ENCODE assay signal across 13 mouse cellular contexts in genomic region chr9:86955720-86956119, GRCm38 (mm10). TPM values are rescaled to one million over a fixed set of nuclear protein-coding genes. Genes with fewer than 3 reads are reported as not detected.
DNase-seq lines count a peak whose midpoint lies in the region; ATAC-seq and TF ChIP-seq lines count a peak whose summit lies in the region.
"Had no signal": no experiment of that assay in that cellular context is flagged by ENCODE, and none has a peak within 500 bp of the region (broad histone marks: within the 10 kb centered on the region; RNA-seq: fewer than 3 reads in every experiment).

No protein-coding gene starts in this region.

- 91% methylated on average over 3 of the region's 3 CpGs for WGBS in cerebellum, adult 2 months
- 87% methylated on average over 3 of the region's 3 CpGs for WGBS in kidney, postnatal 0 days

- H3K4me1 ChIP-seq in cerebellum, adult 2 months (ENCODE audit: control insufficient read depth, insufficient read depth, low read length) = peaks cover 3% of the 10 kb centered on the region; the same call in 1 of the 2 replicates
- H3K4me1 ChIP-seq in kidney, postnatal 0 days (replicated peaks; ENCODE audit: insufficient read depth, low read length) = no peaks in the 10 kb centered on the region

- H3K4me3 ChIP-seq in cerebellum, adult 2 months (replicated peaks; ENCODE audit: insufficient read depth, low read depth, low read length) = no peak overlapping the region
- H3K4me3 ChIP-seq in kidney, postnatal 0 days (replicated peaks; ENCODE audit: low read depth, low read length) = no peak overlapping the region
- H3K4me3 ChIP-seq: limb, embryonic 15.5 days; midbrain, embryonic 13.5 days had no signal

- no peak for ATAC-seq in kidney, postnatal 0 days (replicated peaks; ENCODE audit: low FRiP score, low read depth)
- ATAC-seq in granulocyte monocyte progenitor cell, adult 5-6 weeks (replicated peaks; ENCODE audit: poor library complexity, severe bottlenecking) = no peak
- ATAC-seq: midbrain, embryonic 13.5 days had no signal

- TF ChIP-seq POLR2A in cerebellum, adult 2 months (IDR thresholded peaks at IDR 0.05; ENCODE audit: borderline replicate concordance, insufficient read depth, low read length) = no peak

- H3K4me2 ChIP-seq in kidney, postnatal 0 days (ENCODE audit: low read length) = no peak overlapping the region
- H3K4me2 ChIP-seq: hindbrain, embryonic 14.5 days; limb, embryonic 15.5 days; midbrain, embryonic 13.5 days had no signal

- H3K27ac ChIP-seq in cerebellum, adult 2 months (ENCODE audit: insufficient read depth, low read length) = no peak overlapping the region
- H3K27ac ChIP-seq in kidney, postnatal 0 days = no peak overlapping the region
- H3K27ac ChIP-seq: hindbrain, embryonic 14.5 days; limb, embryonic 15.5 days; midbrain, embryonic 13.5 days had no signal

- DNase-seq in cerebellum, adult 2 months = no peak
- DNase-seq in cerebellum, adult 8-10 months = no peak
- no peak for DNase-seq in kidney, postnatal 0 days (ENCODE audit: low spot score)
- no peak for DNase-seq in kidney, adult 18-20 months
- DNase-seq in thymus, postnatal 4 days = peak; percentile 33
- DNase-seq in thymus, postnatal 25 days = no peak
- DNase-seq in urinary bladder, postnatal 14 days (ENCODE audit: low spot score) = no peak

- no peaks in the 10 kb centered on the region for H3K36me3 ChIP-seq in kidney, postnatal 0 days (ENCODE audit: insufficient read depth, low read length)
- H3K36me3 ChIP-seq: limb, embryonic 15.5 days; midbrain, embryonic 13.5 days had no signal

- H3K9ac ChIP-seq in kidney, postnatal 0 days (ENCODE audit: low read depth, low read length) = no peak overlapping the region
- H3K9ac ChIP-seq: hindbrain, embryonic 14.5 days; limb, embryonic 15.5 days; midbrain, embryonic 13.5 days had no signal

- H3K9me3 ChIP-seq in kidney, postnatal 0 days (replicated peaks; ENCODE audit: low read length) = no peaks in the 10 kb centered on the region
- H3K9me3 ChIP-seq: limb, embryonic 15.5 days; midbrain, embryonic 13.5 days had no signal

- no peaks in the 10 kb centered on the region for H3K27me3 ChIP-seq in cerebellum, adult 2 months (ENCODE audit: control insufficient read depth, insufficient read depth, low read length)
- H3K27me3 ChIP-seq in kidney, postnatal 0 days (ENCODE audit: insufficient read depth, low read length) = no peaks in the 10 kb centered on the region
- H3K27me3 ChIP-seq: limb, embryonic 15.5 days; midbrain, embryonic 13.5 days had no signal

- TF ChIP-seq CTCF in cerebellum, adult 2 months (IDR thresholded peaks at IDR 0.05; ENCODE audit: borderline replicate concordance, insufficient read depth, low read depth, low read length) = peak; percentile 44; the same call in 1 of the 2 replicates
- peak; percentile 54 for TF ChIP-seq CTCF in kidney, postnatal 0 days (IDR thresholded peaks at IDR 0.05; ENCODE audit: low read depth)

RNA-seq across cellular contexts. Expression of gene Ripply2, which starts 59.6 kb away (rescaled TPM):
- polyA plus RNA-seq in cerebellum, adult 2 months (2012; rRNA removed) = 10.0 and 13.2 TPM in 2 replicates
- 6.5 and 7.2 TPM in 2 replicates for polyA plus RNA-seq in kidney, postnatal 0 days (2015; fragmentation: Nextera tagmentation; extraction: Ambion mirVana)
- total RNA-seq in granulocyte monocyte progenitor cell, adult 5-6 weeks (2014; fragmentation: Nextera tagmentation) = not detected in 2 replicates
- total RNA-seq in granulocyte monocyte progenitor cell, adult 5-6 weeks (2017) = not detected in 2 replicates
- total RNA-seq: gastrocnemius, postnatal 4 days; neutrophil, adult 5-6 weeks had no signal
- polyA plus RNA-seq: limb, embryonic 15.5 days had no signal
